Mouse (Mus musculus) forebrain, embryonic 13.5 days (tissue): ENCODE measurements around the gene Kat14. TPM values are rescaled to one million over a fixed set of nuclear protein-coding genes. Genes with fewer than 3 reads are reported as not detected.

Experiments used
- ATAC-seq: fragments of 200-750 bp; cut with Nextera tagmentation; 2 replicates; pipeline ENCODE4 v1.8.0; 2017
- H3K27ac ChIP-seq: fragments of 300-500 bp; sonication (generic); 2 replicates; pipeline ENCODE4 v1.5.1; 2015; ENCODE audit warnings: inconsistent platforms, mild to moderate bottlenecking, moderate library complexity
- H3K27me3 ChIP-seq: fragments of 300-500 bp; sonication (generic); 2 replicates; pipeline ENCODE4 v1.6.1; 2015; ENCODE audit warnings: mild to moderate bottlenecking, inconsistent platforms
- H3K36me3 ChIP-seq: fragments of 300-500 bp; sonication (generic); 2 replicates; pipeline ENCODE4 v1.6.1; 2015; ENCODE audit warnings: mild to moderate bottlenecking, inconsistent platforms; ENCODE audit not compliant: poor library complexity, severe bottlenecking
- H3K4me1 ChIP-seq: fragments of 300-500 bp; sonication (generic); 2 replicates; pipeline ENCODE4 v1.6.1; 2015; ENCODE audit warnings: inconsistent platforms
- H3K4me2 ChIP-seq: fragments of 300-500 bp; sonication (generic); 2 replicates; pipeline ENCODE4 v1.6.1; 2015; ENCODE audit warnings: inconsistent platforms, mild to moderate bottlenecking, moderate library complexity
- H3K4me3 ChIP-seq: fragments of 300-500 bp; sonication (generic); 2 replicates; pipeline ENCODE4 v1.5.1; 2015; ENCODE audit warnings: mild to moderate bottlenecking, inconsistent platforms
- H3K9ac ChIP-seq: fragments of 300-500 bp; sonication (generic); 2 replicates; pipeline ENCODE4 v1.6.1; 2015; ENCODE audit warnings: mild to moderate bottlenecking, inconsistent platforms
- H3K9me3 ChIP-seq: fragments of 300-500 bp; sonication (generic); replicated peaks from 2 replicates; pipeline ENCODE4 v1.6.1; 2016; ENCODE audit warnings: inconsistent platforms
- WGBS: fragments of 180-500 bp; shearing (Covaris S2); methylation state at CpG from one replicate; pipeline ENCODE4 v1.1.7; 2015; 5-methylcytosine and 5-hydroxymethylcytosine counted together
- polyA plus RNA-seq: library from polyadenylated mRNA; unstranded; fragments of >200 nt; fragmentation: Nextera tagmentation; extraction: Ambion mirVana; gene quantifications from 2 replicates; pipeline ENCODE4 v1.2.1, GENCODE M21; 2015

Gene Kat14
- polyA plus RNA-seq, 1 experiment from 2014 or later, result 29.8 TPM

DNA sequence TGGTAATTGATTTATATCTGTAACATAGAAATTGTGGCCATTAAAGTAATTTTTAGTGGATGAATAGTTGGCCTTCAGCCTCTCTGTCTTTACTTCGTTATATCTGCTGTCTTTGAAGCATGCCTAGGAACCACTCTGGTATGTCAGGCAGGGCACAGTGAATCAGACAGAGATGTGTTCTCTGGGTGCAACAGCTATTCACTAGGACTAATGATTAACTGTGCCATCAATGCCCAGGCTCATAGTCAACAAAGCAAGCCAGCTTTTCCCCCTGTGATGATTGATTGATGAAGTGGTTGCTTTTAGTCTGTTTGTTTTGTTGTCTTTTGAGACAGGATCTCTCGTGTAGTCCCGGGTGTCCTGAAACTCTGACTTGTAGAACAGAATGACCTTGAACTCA is 19.6 kb downstream of the Kat14 start:
- Histone ChIP-seq H3K4me1 (no peaks in the 10 kb centered on the region), H3K4me3 (no peak overlapping the region), H3K9ac (no peak overlapping the region), H3K27ac (no peak overlapping the region), H3K27me3 (no peaks in the 10 kb centered on the region), H3K36me3 (peaks cover 78% of the 10 kb centered on the region), H3K9me3 (peaks cover 5% of the 10 kb centered on the region), H3K4me2 (no peak overlapping the region)
- WGBS, result 73% methylated on average over 3 of the region's 3 CpGs
- ATAC-seq, result no peak

DNA sequence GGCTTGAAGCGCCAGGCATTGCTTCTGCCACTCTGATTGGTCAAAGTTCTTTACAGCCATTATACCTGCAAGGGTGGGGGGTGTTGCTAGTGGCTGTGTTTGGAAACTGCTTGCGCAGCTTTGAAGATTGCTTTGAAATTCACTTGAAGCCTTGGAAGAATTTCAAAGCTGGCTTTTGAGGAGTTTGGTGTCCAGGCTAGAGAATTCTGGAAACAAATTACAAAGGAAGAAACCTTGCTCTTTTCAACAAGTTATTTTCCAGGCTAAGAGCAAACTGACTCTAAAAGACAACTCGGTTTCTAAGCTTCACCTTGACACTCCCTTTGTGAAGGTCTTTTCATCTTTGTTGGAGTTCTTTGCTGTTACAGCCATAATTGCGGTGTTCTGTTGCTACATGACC is 30.7 kb downstream of the Kat14 start:
- H3K9me3 ChIP-seq, result no peaks in the 10 kb centered on the region
- H3K27ac ChIP-seq, result no peak overlapping the region
- no peak overlapping the region for H3K4me3 ChIP-seq
- no peak overlapping the region for H3K9ac ChIP-seq
- H3K4me1 ChIP-seq, result no peaks in the 10 kb centered on the region
- no peak for ATAC-seq
- H3K27me3 ChIP-seq, result no peaks in the 10 kb centered on the region
- no peak overlapping the region for H3K4me2 ChIP-seq
- peaks cover 85% of the 10 kb centered on the region for H3K36me3 ChIP-seq
- WGBS, result 92% methylated on average over 4 of the region's 4 CpGs

DNA sequence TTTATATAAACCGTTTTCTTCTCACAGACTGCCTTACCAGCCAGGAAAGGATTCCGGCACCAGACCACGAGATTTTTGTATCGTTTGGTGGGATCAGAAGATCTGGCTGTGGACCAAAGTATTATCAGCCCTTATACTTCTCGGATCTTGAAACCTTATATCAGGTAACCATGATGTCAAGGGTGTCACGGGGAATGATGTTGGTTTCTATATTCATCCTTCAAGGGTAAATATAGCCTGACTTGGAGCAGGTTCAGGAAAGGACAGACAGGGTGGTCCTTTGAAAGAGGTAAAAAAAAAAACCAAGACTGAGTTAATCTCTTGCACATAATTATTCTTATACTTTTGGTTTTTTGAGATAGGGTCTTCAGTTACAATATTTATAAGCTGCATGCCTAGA is 31.9 kb downstream of the Kat14 start:
- Histone ChIP-seq H3K4me3 (no peak overlapping the region), H3K4me1 (no peaks in the 10 kb centered on the region), H3K27me3 (no peaks in the 10 kb centered on the region), H3K27ac (no peak overlapping the region), H3K4me2 (no peak overlapping the region), H3K9ac (no peak overlapping the region), H3K36me3 (peaks cover 82% of the 10 kb centered on the region), H3K9me3 (no peaks in the 10 kb centered on the region)
- ATAC-seq, result no peak
- 92% methylated on average over 6 of the region's 6 CpGs for WGBS

DNA sequence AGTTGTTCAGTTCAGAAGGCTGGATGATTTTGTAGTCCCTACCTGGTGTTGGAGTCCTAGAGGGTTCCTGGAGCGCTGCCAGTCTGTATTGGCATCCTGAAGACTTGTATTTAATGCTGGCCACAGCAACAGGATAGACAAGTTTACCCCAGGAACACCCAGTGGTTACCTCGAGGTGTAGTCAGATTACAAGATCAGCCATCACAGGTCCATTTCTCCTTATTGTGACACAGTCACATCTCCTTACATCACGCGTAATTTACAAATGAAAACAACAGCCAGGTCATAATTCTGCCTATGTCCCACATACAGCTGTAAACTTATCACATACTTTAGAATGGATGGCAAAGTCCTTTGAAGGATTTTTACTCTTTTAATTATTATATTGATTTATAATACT is 40.3 kb downstream of the Kat14 start:
- no peak overlapping the region for H3K27ac ChIP-seq
- H3K36me3 ChIP-seq, result peaks cover 60% of the 10 kb centered on the region
- 98% methylated on average over 4 of the region's 4 CpGs for WGBS

DNA sequence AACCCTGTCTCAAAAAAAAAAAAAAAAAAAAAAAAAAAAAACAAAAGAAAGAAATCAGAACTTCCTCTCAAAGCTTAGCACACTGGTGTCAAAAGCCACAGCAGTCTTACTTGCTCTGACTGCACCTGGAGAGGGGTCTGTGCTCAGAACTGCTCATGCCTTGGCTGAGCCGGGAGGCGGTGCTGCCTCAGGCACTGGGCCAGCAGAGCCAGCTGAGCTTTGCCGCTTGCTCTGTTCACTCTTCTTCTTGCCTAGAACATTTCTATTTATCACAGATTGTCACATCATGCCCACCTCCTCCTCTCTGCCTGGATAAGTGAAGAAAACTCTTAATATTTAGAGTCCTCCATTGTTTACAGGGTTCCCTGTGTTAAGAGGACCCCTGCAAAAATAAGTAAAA is 41.8 kb downstream of the Kat14 start:
- no peak overlapping the region for H3K4me3 ChIP-seq
- no peak overlapping the region for H3K4me2 ChIP-seq
- no peak for ATAC-seq
- no peak overlapping the region for H3K27ac ChIP-seq
- peaks cover 51% of the 10 kb centered on the region for H3K36me3 ChIP-seq
- H3K9ac ChIP-seq, result no peak overlapping the region
- H3K27me3 ChIP-seq, result no peaks in the 10 kb centered on the region
- 86% methylated on average over 3 of the region's 3 CpGs for WGBS
- H3K9me3 ChIP-seq, result no peaks in the 10 kb centered on the region
- H3K4me1 ChIP-seq, result no peaks in the 10 kb centered on the region

More for the DNA sequence above, 40.3 kb downstream of the Kat14 start:
- H3K9me3 ChIP-seq, result no peaks in the 10 kb centered on the region
- no peak for ATAC-seq
- H3K4me3 ChIP-seq, result no peak overlapping the region
- no peaks in the 10 kb centered on the region for H3K4me1 ChIP-seq
- H3K4me2 ChIP-seq, result no peak overlapping the region
- no peak overlapping the region for H3K9ac ChIP-seq
- H3K27me3 ChIP-seq, result no peaks in the 10 kb centered on the region

DNA sequence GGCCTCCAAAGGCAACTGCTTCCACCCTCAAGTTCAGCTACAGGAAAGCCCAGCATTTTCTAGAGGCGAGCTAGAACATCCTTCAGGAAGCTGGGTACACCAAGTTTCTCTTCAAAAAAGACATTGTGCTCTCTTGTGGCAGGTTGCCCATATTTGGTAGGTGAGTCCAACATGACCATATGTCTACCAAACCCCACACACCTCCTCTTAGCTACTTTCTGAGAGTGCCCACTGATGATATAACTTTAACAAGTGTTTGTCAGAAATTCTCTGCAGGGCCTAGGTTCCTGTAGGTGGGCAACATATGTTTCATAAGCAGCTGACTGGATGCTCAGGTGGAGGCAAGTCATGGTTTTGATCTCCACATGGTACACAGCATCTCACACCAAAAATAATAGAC is 45.9 kb downstream of the Kat14 start:
- WGBS, result 83% methylated on average over 1 of the region's 1 CpGs
- no peaks in the 10 kb centered on the region for H3K9me3 ChIP-seq
- H3K9ac ChIP-seq, result no peak overlapping the region
- no peaks in the 10 kb centered on the region for H3K27me3 ChIP-seq
- no peak overlapping the region for H3K27ac ChIP-seq
- no peak overlapping the region for H3K4me3 ChIP-seq
- no peak for ATAC-seq
- no peak overlapping the region for H3K4me2 ChIP-seq
- peaks cover 14% of the 10 kb centered on the region for H3K4me1 ChIP-seq
- peaks cover 19% of the 10 kb centered on the region for H3K36me3 ChIP-seq

DNA sequence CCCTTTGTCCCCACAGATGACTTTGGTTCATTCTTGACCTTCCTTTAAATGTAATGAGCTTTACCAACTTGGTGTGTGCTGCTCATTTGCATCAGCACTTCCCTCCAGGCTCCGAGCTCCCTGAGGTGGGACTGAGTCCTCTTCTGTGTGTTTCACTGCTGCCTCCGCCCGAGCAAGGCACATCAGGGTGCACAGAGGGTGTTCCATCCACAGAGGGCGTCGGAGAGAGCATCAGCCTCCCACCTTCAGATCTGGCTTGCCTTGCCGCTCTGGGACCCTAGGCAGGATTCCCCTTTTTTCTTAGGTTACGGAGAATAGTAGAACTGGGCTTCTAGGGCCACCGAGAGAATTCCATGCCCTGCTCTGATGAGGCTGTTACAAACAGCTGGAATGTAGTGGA is 48.1 kb downstream of the Kat14 start:
- no peaks in the 10 kb centered on the region for H3K9me3 ChIP-seq
- peaks cover 14% of the 10 kb centered on the region for H3K4me1 ChIP-seq
- H3K27ac ChIP-seq, result no peak overlapping the region
- H3K27me3 ChIP-seq, result no peaks in the 10 kb centered on the region
- peaks cover 14% of the 10 kb centered on the region; the same call in 1 of the 2 replicates for H3K36me3 ChIP-seq
- 55% methylated on average over 8 of the region's 8 CpGs for WGBS
- H3K4me2 ChIP-seq, result no peak overlapping the region
- ATAC-seq, result no peak
- H3K9ac ChIP-seq, result no peak overlapping the region
- H3K4me3 ChIP-seq, result no peak overlapping the region

DNA sequence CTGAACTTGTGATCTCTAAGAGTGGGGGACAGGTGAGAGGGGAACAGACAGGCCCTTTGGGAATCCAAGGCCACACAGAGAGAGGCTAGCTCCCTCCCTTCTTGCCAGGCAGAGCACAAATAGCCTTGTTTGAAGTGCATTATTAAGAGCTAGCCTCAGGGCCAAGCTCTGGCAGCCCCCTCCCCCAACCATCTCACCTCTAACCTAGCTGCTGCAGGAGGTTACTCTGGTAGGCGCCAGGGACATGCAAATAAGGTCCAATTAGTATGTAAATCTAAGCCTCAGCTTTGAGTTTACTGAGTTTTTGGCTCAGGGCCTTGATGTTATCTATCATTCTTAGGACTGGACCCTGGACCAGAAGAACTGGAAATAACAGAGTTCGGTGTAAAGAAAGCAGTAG is 49.3 kb downstream of the Kat14 start:
- Histone ChIP-seq H3K27me3 (no peaks in the 10 kb centered on the region), H3K4me1 (peaks cover 14% of the 10 kb centered on the region), H3K27ac (no peak overlapping the region), H3K9me3 (0 out of 2 replicates have a peak, but pooled peaks cover under 1% of the 10 kb centered on the region), H3K36me3 (0 out of 2 replicates have a peak, but pooled peaks cover 7% of the 10 kb centered on the region), H3K9ac (no peak overlapping the region), H3K4me3 (no peak overlapping the region), H3K4me2 (no peak overlapping the region)
- 24% methylated on average over 2 of the region's 2 CpGs for WGBS
- peak; percentile 56; the same call in 1 of the 2 replicates for ATAC-seq

DNA sequence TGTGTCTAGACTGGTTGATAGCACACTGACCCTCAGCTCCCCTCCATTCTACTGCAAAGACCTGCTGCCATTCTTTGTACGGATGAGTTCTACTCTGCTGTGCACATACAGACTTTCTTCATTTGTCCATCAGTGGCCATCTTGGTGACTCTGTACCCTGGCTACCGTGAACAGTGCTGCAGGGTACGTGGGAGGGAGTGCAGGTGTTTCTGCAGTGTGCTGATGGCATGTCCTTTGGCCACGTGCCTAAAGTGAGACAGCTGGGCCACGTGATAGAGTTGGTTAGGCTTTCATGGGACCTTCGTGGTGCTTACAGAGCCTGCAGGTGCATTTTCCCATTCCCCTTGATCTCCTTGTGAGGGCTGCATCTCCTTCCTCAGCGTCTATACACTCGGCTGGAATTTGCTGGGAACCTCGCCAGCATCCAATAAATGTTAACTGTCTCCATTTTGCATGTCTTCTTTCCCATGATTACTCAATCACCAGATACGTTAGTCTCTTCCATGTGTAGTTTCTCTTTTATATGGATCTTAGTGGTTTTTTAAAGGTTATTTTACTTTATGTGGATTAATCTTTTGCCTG is 53.4 kb downstream of the Kat14 start:
- peaks cover 5% of the 10 kb centered on the region; the same call in 1 of the 2 replicates for H3K9me3 ChIP-seq
- no peak overlapping the region for H3K9ac ChIP-seq
- H3K27me3 ChIP-seq, result no peaks in the 10 kb centered on the region
- H3K36me3 ChIP-seq, result no peaks in the 10 kb centered on the region
- 78% methylated on average over 10 of the region's 10 CpGs for WGBS
- no peak for ATAC-seq
- no peak overlapping the region for H3K4me2 ChIP-seq
- peaks cover 14% of the 10 kb centered on the region for H3K4me1 ChIP-seq
- H3K4me3 ChIP-seq, result no peak overlapping the region
- no peak overlapping the region for H3K27ac ChIP-seq

DNA sequence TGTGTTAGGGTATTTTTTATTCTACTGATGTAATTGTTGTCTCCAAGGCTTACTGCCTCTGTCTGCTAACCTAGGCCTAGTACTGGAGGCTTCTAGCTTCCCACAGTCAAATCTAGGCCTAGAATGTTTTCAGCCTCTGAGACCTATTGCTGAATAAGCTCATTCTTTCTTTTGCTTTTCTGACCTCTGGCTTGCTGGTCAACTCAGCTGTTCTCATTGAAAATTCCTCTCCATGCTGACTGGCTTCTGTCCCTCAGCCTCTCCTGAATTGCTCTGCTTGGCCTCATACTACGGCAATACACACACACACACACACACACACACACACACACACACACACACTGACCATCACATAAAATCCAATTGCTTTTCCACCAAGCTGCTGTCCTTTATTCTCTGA is 57.0 kb downstream of the Kat14 start:
- Histone ChIP-seq H3K36me3 (no peaks in the 10 kb centered on the region), H3K27ac (no peak overlapping the region), H3K4me2 (no peak overlapping the region), H3K4me1 (no peaks in the 10 kb centered on the region), H3K9ac (no peak overlapping the region), H3K9me3 (peaks cover 5% of the 10 kb centered on the region; the same call in 1 of the 2 replicates), H3K4me3 (no peak overlapping the region), H3K27me3 (no peaks in the 10 kb centered on the region)
- WGBS, result 80% methylated on average over 1 of the region's 1 CpGs
- no peak for ATAC-seq

DNA sequence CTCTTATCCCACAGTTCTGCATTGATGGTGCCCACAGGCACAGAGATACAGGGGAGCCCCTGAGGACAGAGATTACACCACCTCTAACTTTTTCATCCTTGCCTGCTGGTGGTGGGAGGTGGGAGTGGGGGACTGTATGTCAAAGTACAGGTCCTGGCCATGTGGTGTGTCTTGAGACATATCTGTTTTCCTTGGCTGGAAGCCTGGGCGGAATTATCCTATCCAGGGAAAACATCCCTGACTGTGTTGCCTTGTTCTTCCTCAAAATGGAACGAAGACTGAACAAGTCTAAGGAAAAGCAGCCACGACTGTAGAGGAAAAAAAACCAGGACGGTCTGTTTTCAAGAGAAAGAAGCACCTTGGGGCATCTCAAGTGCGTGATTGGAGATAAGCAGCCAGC is 59.1 kb downstream of the Kat14 start:
- Histone ChIP-seq H3K36me3 (no peaks in the 10 kb centered on the region), H3K4me3 (no peak overlapping the region), H3K27me3 (no peaks in the 10 kb centered on the region), H3K9me3 (peaks cover 5% of the 10 kb centered on the region; the same call in 1 of the 2 replicates), H3K4me1 (no peaks in the 10 kb centered on the region), H3K4me2 (no peak overlapping the region), H3K27ac (no peak overlapping the region), H3K9ac (no peak overlapping the region)
- 82% methylated on average over 5 of the region's 5 CpGs for WGBS
- no peak for ATAC-seq

DNA sequence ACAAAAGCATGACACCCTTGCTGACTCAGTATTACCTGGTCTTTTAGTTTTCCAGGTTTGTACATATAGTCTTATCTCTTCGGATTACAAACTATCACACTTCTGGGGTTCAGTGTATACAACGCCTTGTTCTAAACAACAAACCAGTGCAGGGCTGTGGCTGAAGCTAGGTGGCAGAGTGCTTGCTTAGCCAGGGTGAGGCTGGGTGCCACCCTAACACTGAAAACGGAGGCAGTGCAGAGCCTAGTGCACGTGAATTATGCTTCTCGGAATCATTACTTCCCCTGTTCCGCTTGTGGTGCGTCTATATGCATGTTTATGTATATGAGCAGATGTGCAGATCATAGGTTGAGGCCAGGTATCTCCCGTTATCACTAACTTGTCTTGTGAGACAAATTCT is 59.9 kb downstream of the Kat14 start:
- no peaks in the 10 kb centered on the region for H3K9me3 ChIP-seq
- H3K4me1 ChIP-seq, result no peaks in the 10 kb centered on the region
- H3K9ac ChIP-seq, result no peak overlapping the region
- H3K4me2 ChIP-seq, result no peak overlapping the region
- no peak overlapping the region for H3K27ac ChIP-seq
- WGBS, result 86% methylated on average over 8 of the region's 8 CpGs
- H3K27me3 ChIP-seq, result no peaks in the 10 kb centered on the region
- no peak overlapping the region for H3K4me3 ChIP-seq
- no peaks in the 10 kb centered on the region for H3K36me3 ChIP-seq
- ATAC-seq, result no peak

DNA sequence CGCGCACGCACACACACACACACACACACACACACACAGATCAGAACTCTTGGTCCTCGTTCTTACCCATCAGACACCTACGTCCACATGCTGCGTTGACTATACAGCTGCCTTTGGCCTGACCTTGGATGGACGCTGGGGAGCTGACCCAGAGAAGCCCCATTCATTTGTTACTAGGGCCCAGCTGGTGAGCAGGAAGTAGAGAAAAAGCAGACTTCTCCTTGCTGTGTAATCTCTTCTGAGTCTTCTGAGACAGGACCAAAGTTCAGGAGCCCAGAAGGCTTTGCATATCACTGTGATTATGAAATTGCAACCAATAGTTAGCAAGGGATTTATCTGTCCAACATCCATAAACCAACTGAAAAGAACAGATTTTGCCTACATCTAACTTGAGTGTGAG is 60.4 kb downstream of the Kat14 start:
- Histone ChIP-seq H3K4me1 (no peaks in the 10 kb centered on the region), H3K9me3 (no peaks in the 10 kb centered on the region), H3K4me2 (no peak overlapping the region), H3K9ac (no peak overlapping the region), H3K27me3 (no peaks in the 10 kb centered on the region), H3K36me3 (no peaks in the 10 kb centered on the region), H3K27ac (no peak overlapping the region), H3K4me3 (no peak overlapping the region)
- ATAC-seq, result no peak
- 87% methylated on average over 7 of the region's 7 CpGs for WGBS
